Mouse (Mus musculus): Measurements from ENCODE around the gene Traf1. TPM values are rescaled to one million over a fixed set of nuclear protein-coding genes. Genes with fewer than 3 reads are reported as not detected.

Gene Traf1
- polyA plus RNA-seq, 1 experiment from 2014 or later: 1.8 TPM

DNA sequence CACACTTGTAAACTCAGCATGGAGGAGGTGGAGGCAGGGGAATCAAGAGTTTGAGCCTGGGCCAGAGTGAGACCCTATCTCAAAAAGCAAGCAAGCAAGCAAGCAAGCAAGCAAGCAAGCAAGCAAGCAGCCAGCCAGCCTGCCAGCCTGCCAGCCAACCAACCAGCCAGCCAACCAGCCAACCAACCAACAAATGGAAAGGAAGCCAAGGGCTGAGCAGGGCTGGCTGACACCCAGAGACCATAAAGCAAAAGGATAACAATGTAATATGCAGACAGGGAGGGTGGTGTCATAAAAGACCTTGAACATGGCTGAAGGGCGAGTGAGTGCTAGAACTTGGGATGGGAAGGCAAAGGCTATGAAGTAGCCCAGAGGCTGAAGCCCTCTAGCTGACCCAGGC, 61.2 kb downstream of the Traf1 start:
- H3K4me3 ChIP-seq (replicated peaks; ENCODE audit: low read length): no peak overlapping the region
- H3K9me3 ChIP-seq (ENCODE audit: control insufficient read depth, low read length): no peaks in the 10 kb centered on the region
- WGBS: 74% methylated on average over 1 of the region's 1 CpGs
- peaks cover 11% of the 10 kb centered on the region for H3K4me1 ChIP-seq (replicated peaks; ENCODE audit: control insufficient read depth, insufficient read depth, low read length)
- no peak overlapping the region for H3K4me2 ChIP-seq (ENCODE audit: low read length)
- ATAC-seq: no peak
- H3K9ac ChIP-seq (replicated peaks; ENCODE audit: low read depth, low read length): no peak overlapping the region
- no peak overlapping the region for H3K27ac ChIP-seq (ENCODE audit: low read length)
- H3K27me3 ChIP-seq (replicated peaks; ENCODE audit: control insufficient read depth, insufficient read depth, low read length): no peaks in the 10 kb centered on the region
- no peaks in the 10 kb centered on the region for H3K36me3 ChIP-seq (ENCODE audit: control insufficient read depth, insufficient read depth)

DNA sequence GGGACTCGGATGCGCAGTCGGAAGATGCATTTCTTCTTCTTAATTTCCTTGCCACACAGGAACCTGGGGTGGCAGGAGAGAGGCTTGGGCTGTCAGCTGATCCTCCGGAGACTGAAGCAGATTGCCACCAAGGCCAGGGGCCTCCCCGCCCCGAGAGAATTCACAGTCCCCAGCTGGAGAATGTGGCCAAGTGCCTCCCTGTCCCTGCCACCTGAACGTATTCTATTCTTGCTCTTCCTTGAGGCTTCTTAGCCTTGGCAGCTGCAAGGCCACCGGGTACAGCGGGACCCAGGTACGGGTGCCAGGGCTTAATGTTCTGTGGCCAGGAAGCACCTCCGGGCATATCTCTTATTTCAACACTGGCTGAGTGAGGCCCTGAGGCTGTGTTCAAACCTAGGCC, 61.9 kb downstream of the Traf1 start:
- Histone ChIP-seq H3K9ac (replicated peaks; ENCODE audit: low read depth, low read length) (no peak overlapping the region), H3K4me2 (ENCODE audit: low read length) (no peak overlapping the region), H3K4me3 (replicated peaks; ENCODE audit: low read length) (no peak overlapping the region), H3K27ac (ENCODE audit: low read length) (no peak overlapping the region), H3K9me3 (ENCODE audit: control insufficient read depth, low read length) (no peaks in the 10 kb centered on the region), H3K27me3 (replicated peaks; ENCODE audit: control insufficient read depth, insufficient read depth, low read length) (no peaks in the 10 kb centered on the region), H3K36me3 (ENCODE audit: control insufficient read depth, insufficient read depth) (no peaks in the 10 kb centered on the region), H3K4me1 (replicated peaks; ENCODE audit: control insufficient read depth, insufficient read depth, low read length) (peaks cover 9% of the 10 kb centered on the region)
- 85% methylated on average over 11 of the region's 11 CpGs for WGBS
- ATAC-seq: no peak

DNA sequence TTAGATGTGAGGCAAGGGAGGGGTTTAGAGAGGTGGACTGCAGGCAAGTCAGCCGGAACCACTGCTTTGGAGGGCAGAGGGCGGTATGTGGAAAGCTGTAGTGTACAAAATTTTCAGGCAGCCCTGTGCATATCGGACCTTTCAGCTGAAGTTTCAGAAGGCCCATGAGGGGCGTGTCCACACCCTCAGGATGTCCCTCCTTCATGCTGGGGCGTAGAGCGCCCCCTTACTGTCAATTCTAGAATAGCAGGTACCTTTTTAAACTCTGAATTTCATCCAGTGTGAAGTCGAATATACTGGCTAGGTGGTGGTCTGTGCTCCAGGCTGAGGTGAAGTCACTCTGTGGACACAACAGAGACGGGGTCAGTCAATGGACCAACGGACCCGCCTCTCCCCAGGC, 63.8 kb downstream of the Traf1 start:
- H3K4me1 ChIP-seq (replicated peaks; ENCODE audit: control insufficient read depth, insufficient read depth, low read length): no peaks in the 10 kb centered on the region
- H3K27ac ChIP-seq (ENCODE audit: low read length): no peak overlapping the region
- H3K27me3 ChIP-seq (replicated peaks; ENCODE audit: control insufficient read depth, insufficient read depth, low read length): no peaks in the 10 kb centered on the region
- H3K36me3 ChIP-seq (ENCODE audit: control insufficient read depth, insufficient read depth): no peaks in the 10 kb centered on the region
- H3K4me2 ChIP-seq (ENCODE audit: low read length): no peak overlapping the region
- H3K9ac ChIP-seq (replicated peaks; ENCODE audit: low read depth, low read length): no peak overlapping the region
- no peak overlapping the region for H3K4me3 ChIP-seq (replicated peaks; ENCODE audit: low read length)
- 15% methylated on average over 10 of the region's 10 CpGs for WGBS
- no peaks in the 10 kb centered on the region for H3K9me3 ChIP-seq (ENCODE audit: control insufficient read depth, low read length)
- ATAC-seq: no peak

DNA sequence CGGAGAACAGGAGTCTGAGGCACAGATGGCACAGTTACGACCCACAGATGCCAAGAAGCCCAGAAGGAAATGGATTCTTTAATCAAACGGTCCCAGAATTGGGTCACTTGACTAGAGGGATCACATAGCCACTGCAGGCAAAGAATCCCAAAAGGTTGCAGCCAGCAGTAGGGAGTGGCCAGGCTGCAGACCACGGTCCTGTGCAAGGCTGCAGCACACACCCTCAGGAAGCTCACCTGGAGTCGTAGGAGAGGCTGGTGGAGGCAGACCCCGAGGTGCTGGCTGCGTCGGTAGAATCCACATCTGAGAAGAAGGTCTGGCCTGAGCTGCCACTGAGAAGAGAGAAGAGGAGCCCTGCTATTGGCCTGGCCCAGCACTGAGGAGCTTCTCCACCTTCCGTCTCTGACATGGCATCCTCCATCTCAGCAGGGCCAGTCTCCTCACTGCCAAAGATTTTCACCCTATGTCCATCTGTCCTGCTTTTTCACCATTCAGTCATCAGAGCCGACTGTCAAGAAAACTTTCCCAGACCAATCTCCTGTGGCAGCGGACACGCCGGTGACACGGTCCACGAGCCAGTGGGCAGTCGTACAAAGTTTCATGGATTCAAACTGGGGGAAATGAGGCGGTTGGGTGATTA, 64.6 kb downstream of the Traf1 start:
- H3K4me2 ChIP-seq (ENCODE audit: low read length): no peak overlapping the region
- no peaks in the 10 kb centered on the region for H3K36me3 ChIP-seq (ENCODE audit: control insufficient read depth, insufficient read depth)
- no peaks in the 10 kb centered on the region for H3K9me3 ChIP-seq (ENCODE audit: control insufficient read depth, low read length)
- no peak overlapping the region for H3K9ac ChIP-seq (replicated peaks; ENCODE audit: low read depth, low read length)
- H3K4me1 ChIP-seq (replicated peaks; ENCODE audit: control insufficient read depth, insufficient read depth, low read length): no peaks in the 10 kb centered on the region
- no peak overlapping the region for H3K4me3 ChIP-seq (replicated peaks; ENCODE audit: low read length)
- H3K27ac ChIP-seq (ENCODE audit: low read length): no peak overlapping the region
- H3K27me3 ChIP-seq (replicated peaks; ENCODE audit: control insufficient read depth, insufficient read depth, low read length): no peaks in the 10 kb centered on the region
- ATAC-seq: no peak
- 89% methylated on average over 17 of the region's 17 CpGs for WGBS

DNA sequence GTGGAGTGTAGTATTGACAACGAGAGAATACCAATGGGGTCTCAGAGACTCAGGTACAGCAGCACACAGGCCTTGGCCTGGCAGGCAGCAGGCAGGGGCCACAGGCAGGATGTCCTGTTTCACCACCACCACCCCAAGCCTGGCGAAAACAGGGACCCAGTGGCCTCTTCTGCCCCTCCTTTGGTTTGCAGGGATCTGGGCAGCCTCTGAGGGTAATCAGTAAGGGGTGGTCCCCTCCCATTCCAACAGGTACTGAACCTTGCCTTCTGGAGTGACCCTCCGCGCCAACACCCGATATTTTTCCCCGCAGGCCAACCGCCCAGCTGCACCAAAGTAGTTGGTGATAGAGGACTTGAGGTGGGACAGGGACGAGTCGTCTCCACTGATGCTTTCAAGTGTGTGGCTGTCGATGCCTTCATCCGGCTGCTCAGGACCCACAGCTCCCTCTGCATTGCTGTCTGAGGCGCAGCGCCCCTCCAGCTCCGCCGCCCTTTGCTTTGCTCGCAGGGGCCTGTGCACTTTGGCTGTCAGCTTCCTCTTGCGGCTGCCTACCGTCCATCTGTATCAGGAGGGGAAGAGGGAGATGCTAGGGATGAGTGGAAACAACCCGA, 66.0 kb downstream of the Traf1 start:
- Histone ChIP-seq H3K27me3 (replicated peaks; ENCODE audit: control insufficient read depth, insufficient read depth, low read length) (no peaks in the 10 kb centered on the region), H3K9ac (replicated peaks; ENCODE audit: low read depth, low read length) (no peak overlapping the region), H3K4me3 (replicated peaks; ENCODE audit: low read length) (no peak overlapping the region), H3K36me3 (ENCODE audit: control insufficient read depth, insufficient read depth) (no peaks in the 10 kb centered on the region), H3K27ac (ENCODE audit: low read length) (no peak overlapping the region), H3K9me3 (ENCODE audit: control insufficient read depth, low read length) (no peaks in the 10 kb centered on the region), H3K4me1 (replicated peaks; ENCODE audit: control insufficient read depth, insufficient read depth, low read length) (no peaks in the 10 kb centered on the region), H3K4me2 (ENCODE audit: low read length) (no peak overlapping the region)
- WGBS: 85% methylated on average over 19 of the region's 19 CpGs
- ATAC-seq: no peak

DNA sequence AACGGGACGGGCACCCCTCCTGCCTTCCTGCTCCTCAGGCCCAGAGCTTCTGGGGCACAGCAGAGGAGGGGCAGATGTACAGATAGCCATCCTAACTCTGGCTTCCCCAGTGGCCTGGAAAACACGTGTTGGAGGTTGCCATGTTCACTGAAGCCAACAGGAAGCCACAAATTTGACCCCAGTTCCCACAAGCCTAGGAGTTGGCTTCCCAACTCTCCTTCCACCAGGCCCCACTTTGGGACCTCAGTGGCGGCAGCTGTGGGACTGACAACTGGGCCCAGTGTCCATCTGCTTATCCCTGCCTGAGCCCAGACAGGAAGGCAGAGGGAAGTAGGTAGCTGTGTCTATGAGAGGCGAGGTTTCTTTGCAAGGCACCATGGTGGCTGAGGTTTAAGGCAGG, 67.6 kb downstream of the Traf1 start:
- Histone ChIP-seq H3K4me3 (replicated peaks; ENCODE audit: low read length) (no peak overlapping the region), H3K4me1 (replicated peaks; ENCODE audit: control insufficient read depth, insufficient read depth, low read length) (no peaks in the 10 kb centered on the region), H3K9me3 (ENCODE audit: control insufficient read depth, low read length) (no peaks in the 10 kb centered on the region), H3K36me3 (ENCODE audit: control insufficient read depth, insufficient read depth) (no peaks in the 10 kb centered on the region), H3K27ac (ENCODE audit: low read length) (no peak overlapping the region), H3K27me3 (replicated peaks; ENCODE audit: control insufficient read depth, insufficient read depth, low read length) (no peaks in the 10 kb centered on the region), H3K4me2 (ENCODE audit: low read length) (no peak overlapping the region), H3K9ac (replicated peaks; ENCODE audit: low read depth, low read length) (no peak overlapping the region)
- 83% methylated on average over 5 of the region's 5 CpGs for WGBS
- no peak for ATAC-seq

Other genes with a start within 250 kb of the Traf1 start
- 126 and 135 TPM in 2 replicates for gene Gapvd1, start 206.5 kb downstream of the Traf1 start, polyA plus RNA-seq (2015; fragmentation: Nextera tagmentation; extraction: Ambion mirVana)
- 387 and 442 TPM in 2 replicates for gene Hspa5, start 189.8 kb downstream of the Traf1 start, polyA plus RNA-seq (2015; fragmentation: Nextera tagmentation; extraction: Ambion mirVana)
- gene Rabepk, start 161.9 kb downstream of the Traf1 start, polyA plus RNA-seq (2015; fragmentation: Nextera tagmentation; extraction: Ambion mirVana): 29.9 and 30.8 TPM in 2 replicates
- 114 and 122 TPM in 2 replicates for gene Fbxw2, start 135.5 kb downstream of the Traf1 start, polyA plus RNA-seq (2015; fragmentation: Nextera tagmentation; extraction: Ambion mirVana)
- gene Gm34653, start 128.8 kb downstream of the Traf1 start, polyA plus RNA-seq (2015; fragmentation: Nextera tagmentation; extraction: Ambion mirVana): not detected in 2 replicates
- gene Cutal, start 87.4 kb downstream of the Traf1 start, polyA plus RNA-seq (2015; fragmentation: Nextera tagmentation; extraction: Ambion mirVana): 0.17 TPM in 1 of 2 replicates, not detected in the other
- gene Psmd5, start 86.8 kb downstream of the Traf1 start, polyA plus RNA-seq (2015; fragmentation: Nextera tagmentation; extraction: Ambion mirVana): 102 and 105 TPM in 2 replicates
- 3.8 and 4.5 TPM in 2 replicates for gene Phf19, start 47.7 kb downstream of the Traf1 start, polyA plus RNA-seq (2015; fragmentation: Nextera tagmentation; extraction: Ambion mirVana)
- 0.33 and 0.72 TPM in 2 replicates for gene Hc, start 99.7 kb upstream of the Traf1 start, polyA plus RNA-seq (2015; fragmentation: Nextera tagmentation; extraction: Ambion mirVana)
- gene AI182371, start 139.8 kb upstream of the Traf1 start, polyA plus RNA-seq (2015; fragmentation: Nextera tagmentation; extraction: Ambion mirVana): 0.38 TPM in 1 of 2 replicates, not detected in the other
- gene Cntrl, start 147.7 kb upstream of the Traf1 start, polyA plus RNA-seq (2015; fragmentation: Nextera tagmentation; extraction: Ambion mirVana): 16.3 and 17.2 TPM in 2 replicates
- 405 and 452 TPM in 2 replicates for gene Rab14, start 239.3 kb upstream of the Traf1 start, polyA plus RNA-seq (2015; fragmentation: Nextera tagmentation; extraction: Ambion mirVana)